Mouse (Mus musculus): Measurements from ENCODE around the gene Sec24a. TPM values are rescaled to one million over a fixed set of nuclear protein-coding genes. Genes with fewer than 3 reads are reported as not detected.
"Not testable (repeated sequence)": the region's sequence is repeated elsewhere in the genome, so short reads cannot be mapped to it uniquely, and the experiment has no call there.

Gene Sec24a
- total RNA-seq (2021) = 10 to 100 TPM; 38.8 to 42.3 TPM
- long read RNA-seq, experiment 1, full-length matches to known transcripts = 1 of 3 reads
- long read RNA-seq, experiment 1, partial matches to known transcripts = 0 of 3 reads
- long read RNA-seq, experiment 1, other reads (novel, unspliced or antisense) = 2 of 3 reads
- long read RNA-seq, experiment 2, full-length matches to known transcripts = 5 of 9 reads
- long read RNA-seq, experiment 2, partial matches to known transcripts = 1 of 9 reads
- long read RNA-seq, experiment 2, other reads (novel, unspliced or antisense) = 3 of 9 reads

GRCm38 (mm10) chr11:51763213-51763907 lies at the start of gene Sec24a, which contains the start of gene Sar1b:
Sec24a (minus strand) TSS chr11:51763634.
Sar1b (plus strand) TSS chr11:51763687.
- intact Hi-C loops (cut with DNase I) = no loop called here
- peak; percentile 77 to 81 for DNase-seq

- intact Hi-C loops (cut with DNase I) = loop anchor here (10.0 kb wide), 1 partner anchor 533 kb away; no protein-coding TSS in a partner anchor
- DNase-seq = no peak
Measured at GRCm38 (mm10) chr11:51812022-51812546, 48.6 kb upstream of the Sec24a start.

- intact Hi-C loops (cut with DNase I) = loop anchor here (10.0 kb wide), 1 partner anchor 534 kb away; no protein-coding TSS in a partner anchor
Measured at GRCm38 (mm10) chr11:51811230-51811629, 47.8 kb upstream of the Sec24a start.

GRCm38 (mm10) chr11:51809632-51810224 lies 46.3 kb upstream of the Sec24a start:
- intact Hi-C loops (cut with DNase I) = loop anchor here (10.0 kb wide), 1 partner anchor 535 kb away; no protein-coding TSS in a partner anchor
- DNase-seq = no peak

More at GRCm38 (mm10) chr11:51811230-51811629, 47.8 kb upstream of the Sec24a start:
- DNase-seq = no peak

- DNase-seq = peak in 1 of 2 experiments; percentile 36
- intact Hi-C loops (cut with DNase I) = no loop called here
Measured at GRCm38 (mm10) chr11:51807108-51807879, 43.9 kb upstream of the Sec24a start.

- peak in 1 of 2 experiments; percentile 50 for DNase-seq
- intact Hi-C loops (cut with DNase I) = no loop called here
Measured at GRCm38 (mm10) chr11:51805221-51805981, 42.0 kb upstream of the Sec24a start.

GRCm38 (mm10) chr11:51800634-51801325 lies 37.3 kb upstream of the Sec24a start:
- intact Hi-C loops (cut with DNase I) = loop anchor here (5.0 kb wide), 1 partner anchor 33 kb away; no protein-coding TSS in a partner anchor
- DNase-seq = peak; percentile 35 to 37

GRCm38 (mm10) chr11:51796272-51796671 lies 32.8 kb upstream of the Sec24a start:
- intact Hi-C loops (cut with DNase I) = no loop called here
- no peak for DNase-seq

- intact Hi-C loops (cut with DNase I) = no loop called here
- DNase-seq = no peak
Measured at GRCm38 (mm10) chr11:51790662-51791061, 27.2 kb upstream of the Sec24a start.

- not testable (repeated sequence) for DNase-seq
- intact Hi-C loops (cut with DNase I) = loop anchor here (10.0 kb wide), 1 partner anchor 55 kb away; no protein-coding TSS in a partner anchor
Measured at GRCm38 (mm10) chr11:51789735-51790134, 26.3 kb upstream of the Sec24a start.

GRCm38 (mm10) chr11:51785926-51786325 lies 22.5 kb upstream of the Sec24a start:
- intact Hi-C loops (cut with DNase I) = loop anchor here (10.0 kb wide), 1 partner anchor 51 kb away; no protein-coding TSS in a partner anchor
- DNase-seq = peak; percentile 37 to 48

GRCm38 (mm10) chr11:51782721-51783120 lies 19.3 kb upstream of the Sec24a start:
- no peak for DNase-seq
- intact Hi-C loops (cut with DNase I) = loop anchor here (10.0 kb wide), 1 partner anchor 48 kb away; no protein-coding TSS in a partner anchor

GRCm38 (mm10) chr11:51780773-51781267 lies 17.4 kb upstream of the Sec24a start:
- DNase-seq = no peak
- intact Hi-C loops (cut with DNase I) = loop anchor here (10.0 kb wide), 1 partner anchor 46 kb away; no protein-coding TSS in a partner anchor

GRCm38 (mm10) chr11:51777478-51777877 lies 14.0 kb upstream of the Sec24a start:
- DNase-seq = no peak
- intact Hi-C loops (cut with DNase I) = no loop called here

GRCm38 (mm10) chr11:51775507-51775906 lies 12.1 kb upstream of the Sec24a start:
- intact Hi-C loops (cut with DNase I) = no loop called here
- no peak for DNase-seq

- intact Hi-C loops (cut with DNase I) = loop anchor here (5.0 kb wide), 1 partner anchor 34 kb away; no protein-coding TSS in a partner anchor
- no peak for DNase-seq
Measured at GRCm38 (mm10) chr11:51768296-51768695, 4.9 kb upstream of the Sec24a start.

GRCm38 (mm10) chr11:51767579-51768220 lies 4.3 kb upstream of the Sec24a start:
- no peak for DNase-seq
- intact Hi-C loops (cut with DNase I) = loop anchor here (5.0 kb wide), 1 partner anchor 35 kb away; no protein-coding TSS in a partner anchor

Data from gastrocnemius, postnatal 36 days (tissue).